Mouse (Mus musculus): ENCODE measurements around the gene Ces4a. TPM values are rescaled to one million over a fixed set of nuclear protein-coding genes. Genes with fewer than 3 reads are reported as not detected.

Gene Ces4a
- polyA plus RNA-seq, 1 experiment = not detected

DNA sequence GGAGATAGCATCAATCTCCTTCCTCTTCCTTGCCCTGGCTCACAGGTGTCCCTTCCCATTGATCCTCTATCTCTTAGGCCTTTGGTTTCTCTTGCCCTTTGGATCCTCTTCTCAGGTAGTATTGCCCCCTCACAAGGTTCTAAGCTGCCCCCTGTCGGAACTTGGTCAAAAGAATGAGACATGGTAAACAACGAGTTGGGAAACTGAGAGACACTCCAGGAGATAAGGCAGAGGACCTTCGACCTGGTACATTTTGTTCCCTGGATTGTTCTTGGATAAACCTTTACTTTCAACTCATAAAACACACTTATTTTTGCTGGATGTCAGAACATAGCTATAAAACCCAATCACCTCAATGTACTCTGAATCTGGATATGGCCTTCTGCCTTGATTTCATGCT is 27.4 kb upstream of the Ces4a start:
- Histone ChIP-seq H3K27ac (ENCODE audit: insufficient read depth, low read length) (no peak overlapping the region), H3K9me3 (replicated peaks; ENCODE audit: control insufficient read depth, insufficient read depth, low read length, poor library complexity, severe bottlenecking) (peaks cover 28% of the 10 kb centered on the region), H3K36me3 (ENCODE audit: control insufficient read depth, insufficient read depth, low read length, poor library complexity, severe bottlenecking) (no peaks in the 10 kb centered on the region), H3K4me1 (ENCODE audit: control insufficient read depth, insufficient read depth, low read length) (no peaks in the 10 kb centered on the region), H3K9ac (ENCODE audit: low read depth, poor library complexity, severe bottlenecking) (no peak overlapping the region), H3K27me3 (ENCODE audit: control insufficient read depth, insufficient read depth, low read length, poor library complexity, severe bottlenecking) (no peaks in the 10 kb centered on the region), H3K4me3 (ENCODE audit: low read depth, low read length) (no peak overlapping the region)
- no peak for TF ChIP-seq CTCF (IDR thresholded peaks at IDR 0.05; ENCODE audit: low read depth, low read length)
- no peak for TF ChIP-seq POLR2A (IDR thresholded peaks at IDR 0.05; ENCODE audit: insufficient read depth, low read length)
- TF ChIP-seq EP300 (IDR thresholded peaks at IDR 0.05; ENCODE audit: insufficient read depth, low read depth, low read length) = no peak

DNA sequence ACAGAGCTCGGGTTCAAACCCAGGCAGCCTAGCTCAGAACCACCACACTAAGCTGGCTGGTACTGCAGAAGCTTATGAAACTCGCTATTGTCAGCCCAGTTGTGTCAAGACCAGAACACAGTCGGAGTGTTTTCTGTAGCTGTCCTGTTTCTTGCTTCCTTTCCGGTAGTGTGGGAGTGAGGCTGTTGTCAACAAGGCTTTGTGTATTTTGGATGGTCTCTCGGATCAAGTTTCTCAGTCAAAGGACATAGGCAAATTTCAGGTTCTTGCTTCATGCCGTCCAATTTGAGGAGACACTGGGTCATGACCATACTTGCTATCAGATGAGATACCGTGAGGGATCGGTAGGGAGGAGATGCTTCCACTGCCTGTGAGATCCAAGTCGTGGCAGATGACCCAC is 1.7 kb upstream of the Ces4a start:
- no peaks in the 10 kb centered on the region for H3K36me3 ChIP-seq (ENCODE audit: control insufficient read depth, insufficient read depth, low read length, poor library complexity, severe bottlenecking)
- no peak overlapping the region for H3K9ac ChIP-seq (ENCODE audit: low read depth, poor library complexity, severe bottlenecking)
- TF ChIP-seq POLR2A (IDR thresholded peaks at IDR 0.05; ENCODE audit: insufficient read depth, low read length) = no peak
- no peak for TF ChIP-seq CTCF (IDR thresholded peaks at IDR 0.05; ENCODE audit: low read depth, low read length)
- TF ChIP-seq EP300 (IDR thresholded peaks at IDR 0.05; ENCODE audit: insufficient read depth, low read depth, low read length) = no peak
- H3K4me1 ChIP-seq (ENCODE audit: control insufficient read depth, insufficient read depth, low read length) = no peaks in the 10 kb centered on the region
- H3K4me3 ChIP-seq (ENCODE audit: low read depth, low read length) = no peak overlapping the region
- no peak overlapping the region for H3K27ac ChIP-seq (ENCODE audit: insufficient read depth, low read length)
- no peaks in the 10 kb centered on the region for H3K9me3 ChIP-seq (replicated peaks; ENCODE audit: control insufficient read depth, insufficient read depth, low read length, poor library complexity, severe bottlenecking)
- H3K27me3 ChIP-seq (ENCODE audit: control insufficient read depth, insufficient read depth, low read length, poor library complexity, severe bottlenecking) = peaks cover 1% of the 10 kb centered on the region; the same call in 1 of the 2 replicates

DNA sequence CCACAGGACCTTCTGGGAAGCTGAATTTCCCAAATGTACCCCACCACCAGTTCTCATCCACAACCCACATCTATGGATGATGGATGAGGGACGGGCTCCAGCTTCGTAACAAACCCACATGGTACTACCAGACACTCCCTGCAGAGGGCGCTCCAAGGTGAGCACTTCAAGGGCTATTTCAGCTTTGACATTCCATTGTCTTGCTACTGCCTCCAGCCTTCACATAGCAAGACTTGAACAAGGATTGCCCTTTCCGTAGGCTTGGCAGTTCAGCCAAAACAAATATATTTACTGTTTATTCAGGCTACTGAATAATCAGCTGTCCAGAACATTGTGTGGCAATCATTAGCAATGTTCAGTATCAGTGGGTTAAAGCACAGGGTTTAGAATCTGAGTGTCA is 6.8 kb downstream of the Ces4a start:
- Histone ChIP-seq H3K36me3 (ENCODE audit: control insufficient read depth, insufficient read depth, low read length, poor library complexity, severe bottlenecking) (no peaks in the 10 kb centered on the region), H3K9ac (ENCODE audit: low read depth, poor library complexity, severe bottlenecking) (no peak overlapping the region), H3K9me3 (replicated peaks; ENCODE audit: control insufficient read depth, insufficient read depth, low read length, poor library complexity, severe bottlenecking) (no peaks in the 10 kb centered on the region), H3K27me3 (ENCODE audit: control insufficient read depth, insufficient read depth, low read length, poor library complexity, severe bottlenecking) (no peaks in the 10 kb centered on the region), H3K4me1 (ENCODE audit: control insufficient read depth, insufficient read depth, low read length) (no peaks in the 10 kb centered on the region), H3K27ac (ENCODE audit: insufficient read depth, low read length) (no peak overlapping the region), H3K4me3 (ENCODE audit: low read depth, low read length) (no peak overlapping the region)
- TF ChIP-seq CTCF (IDR thresholded peaks at IDR 0.05; ENCODE audit: low read depth, low read length) = peak; percentile 94
- no peak for TF ChIP-seq EP300 (IDR thresholded peaks at IDR 0.05; ENCODE audit: insufficient read depth, low read depth, low read length)

DNA sequence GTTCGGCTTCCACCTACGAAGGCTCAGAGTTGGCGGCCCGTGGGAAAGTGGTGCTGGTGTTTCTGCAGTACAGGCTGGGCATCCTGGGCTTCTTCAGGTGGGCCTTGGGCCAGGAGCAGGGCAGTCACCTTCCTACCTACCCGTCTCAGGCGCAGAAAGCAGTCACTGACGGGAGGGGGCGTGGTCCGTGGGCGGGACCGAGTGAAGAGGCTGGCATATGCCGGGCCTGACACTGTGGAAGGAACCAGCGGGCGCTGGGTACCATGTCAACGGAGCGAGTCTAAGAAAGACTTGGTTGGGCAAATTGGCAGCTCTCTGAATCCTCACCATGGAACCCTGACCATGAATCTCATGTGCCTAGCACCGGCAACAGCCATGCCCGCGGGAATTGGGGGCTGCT is 10.8 kb downstream of the Ces4a start:
- no peak overlapping the region for H3K27ac ChIP-seq (ENCODE audit: insufficient read depth, low read length)
- no peaks in the 10 kb centered on the region for H3K36me3 ChIP-seq (ENCODE audit: control insufficient read depth, insufficient read depth, low read length, poor library complexity, severe bottlenecking)
- H3K9me3 ChIP-seq (replicated peaks; ENCODE audit: control insufficient read depth, insufficient read depth, low read length, poor library complexity, severe bottlenecking) = no peaks in the 10 kb centered on the region
- H3K9ac ChIP-seq (ENCODE audit: low read depth, poor library complexity, severe bottlenecking) = no peak overlapping the region
- peak overlapping the region; percentile 35 for H3K4me3 ChIP-seq (ENCODE audit: low read depth, low read length)
- no peaks in the 10 kb centered on the region for H3K4me1 ChIP-seq (ENCODE audit: control insufficient read depth, insufficient read depth, low read length)
- no peaks in the 10 kb centered on the region for H3K27me3 ChIP-seq (ENCODE audit: control insufficient read depth, insufficient read depth, low read length, poor library complexity, severe bottlenecking)
- TF ChIP-seq CTCF (IDR thresholded peaks at IDR 0.05; ENCODE audit: low read depth, low read length) (no peak), POLR2A (IDR thresholded peaks at IDR 0.05; ENCODE audit: insufficient read depth, low read length) (no peak), EP300 (IDR thresholded peaks at IDR 0.05; ENCODE audit: insufficient read depth, low read depth, low read length) (no peak)

DNA sequence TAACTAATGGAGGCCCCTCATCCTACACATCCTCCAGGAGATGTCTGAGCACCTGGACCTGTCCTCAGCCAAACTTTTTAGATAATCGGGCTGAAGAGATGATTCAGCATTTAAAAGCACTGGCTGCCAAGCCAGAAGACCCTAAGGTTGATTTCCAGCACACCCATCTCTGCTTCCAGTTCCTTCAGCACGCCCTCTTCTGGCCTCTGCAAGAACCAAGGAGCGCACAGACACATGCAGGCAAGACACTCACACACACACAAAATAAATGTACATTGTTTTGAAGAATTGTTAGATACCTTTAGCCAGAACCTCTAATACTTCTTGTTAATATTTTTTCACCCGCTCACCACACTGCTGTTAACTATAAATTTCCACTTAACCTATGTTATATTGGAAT is 20.1 kb downstream of the Ces4a start:
- H3K36me3 ChIP-seq (ENCODE audit: control insufficient read depth, insufficient read depth, low read length, poor library complexity, severe bottlenecking) = no peaks in the 10 kb centered on the region
- no peaks in the 10 kb centered on the region for H3K27me3 ChIP-seq (ENCODE audit: control insufficient read depth, insufficient read depth, low read length, poor library complexity, severe bottlenecking)
- H3K4me3 ChIP-seq (ENCODE audit: low read depth, low read length) = no peak overlapping the region
- no peak overlapping the region for H3K27ac ChIP-seq (ENCODE audit: insufficient read depth, low read length)
- H3K4me1 ChIP-seq (ENCODE audit: control insufficient read depth, insufficient read depth, low read length) = no peaks in the 10 kb centered on the region
- TF ChIP-seq POLR2A (IDR thresholded peaks at IDR 0.05; ENCODE audit: insufficient read depth, low read length) (no peak), CTCF (IDR thresholded peaks at IDR 0.05; ENCODE audit: low read depth, low read length) (peak; percentile 59)
- H3K9ac ChIP-seq (ENCODE audit: low read depth, poor library complexity, severe bottlenecking) = no peak overlapping the region
- H3K9me3 ChIP-seq (replicated peaks; ENCODE audit: control insufficient read depth, insufficient read depth, low read length, poor library complexity, severe bottlenecking) = no peaks in the 10 kb centered on the region

DNA sequence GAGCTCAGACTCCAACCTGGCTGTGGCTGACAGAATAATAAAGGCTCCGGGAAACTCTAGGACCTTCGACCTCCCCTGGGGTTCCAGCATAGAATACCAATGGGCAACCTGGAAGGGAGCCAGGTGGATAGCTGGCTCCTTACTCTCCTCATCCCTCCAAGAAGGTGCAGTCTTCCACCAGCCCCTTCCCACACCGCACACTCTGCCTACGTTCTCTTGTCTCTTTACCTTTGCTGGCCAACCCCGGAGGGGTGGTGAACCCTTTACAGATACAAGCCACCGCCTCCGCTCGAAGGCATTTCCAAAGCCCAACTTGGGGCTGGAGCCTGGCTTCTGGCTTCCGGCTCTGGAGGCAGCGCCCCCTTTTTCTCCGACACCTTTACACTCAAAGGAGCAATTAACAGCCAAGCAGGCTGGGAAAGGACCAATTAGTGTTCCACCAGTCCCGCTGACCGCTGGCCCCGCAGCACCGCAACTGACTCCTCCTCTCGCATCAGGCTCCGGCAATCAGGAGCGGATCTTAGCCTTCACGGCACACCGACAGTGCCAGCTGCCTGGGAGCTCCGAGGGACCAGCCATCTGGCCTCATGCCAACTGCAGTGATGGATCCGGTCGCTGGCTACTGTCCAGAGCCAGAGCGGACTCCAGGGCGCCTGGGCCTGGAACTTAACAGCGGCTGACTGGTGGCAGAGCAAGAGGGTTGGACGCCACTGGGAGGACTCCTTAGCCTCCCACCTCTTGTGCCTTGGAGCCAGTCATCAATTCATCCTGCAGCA is 21.2 kb downstream of the Ces4a start:
- Histone ChIP-seq H3K4me3 (ENCODE audit: low read depth, low read length) (peak overlapping the region; percentile 24), H3K27ac (ENCODE audit: insufficient read depth, low read length) (no peak overlapping the region)

More for the DNA sequence above, 21.2 kb downstream of the Ces4a start:
- Histone ChIP-seq H3K9me3 (replicated peaks; ENCODE audit: control insufficient read depth, insufficient read depth, low read length, poor library complexity, severe bottlenecking) (no peaks in the 10 kb centered on the region), H3K27me3 (ENCODE audit: control insufficient read depth, insufficient read depth, low read length, poor library complexity, severe bottlenecking) (no peaks in the 10 kb centered on the region), H3K36me3 (ENCODE audit: control insufficient read depth, insufficient read depth, low read length, poor library complexity, severe bottlenecking) (no peaks in the 10 kb centered on the region), H3K4me1 (ENCODE audit: control insufficient read depth, insufficient read depth, low read length) (no peaks in the 10 kb centered on the region), H3K9ac (ENCODE audit: low read depth, poor library complexity, severe bottlenecking) (peak overlapping the region; percentile 17)
- TF ChIP-seq EP300 (IDR thresholded peaks at IDR 0.05; ENCODE audit: insufficient read depth, low read depth, low read length) (no peak), POLR2A (IDR thresholded peaks at IDR 0.05; ENCODE audit: insufficient read depth, low read length) (no peak), CTCF (IDR thresholded peaks at IDR 0.05; ENCODE audit: low read depth, low read length) (no peak)

Data from ES-Bruce4 (cell line).